Mouse (Mus musculus) layer of hippocampus, postnatal 36 days (tissue): ENCODE measurements around the gene Actr3b. TPM values are rescaled to one million over a fixed set of nuclear protein-coding genes. Genes with fewer than 3 reads are reported as not detected.
A peak's percentile ranks its signal among the peaks of the same experiment; 100 is the strongest.
"Not testable (repeated sequence)": the region's sequence is repeated elsewhere in the genome, so short reads cannot be mapped to it uniquely, and the experiment has no call there.

Experiments used
- DNase-seq, 2 experiments: peaks; one replicate each; pipeline ENCODE4 v3.0.0; 2022
- total RNA-seq, 2 experiments: library from RNA; stranded (reverse); gene quantifications; 2 replicates each; pipeline ENCODE4 v1.2.3; 2021

The Actr3b gene
- total RNA-seq: 100 to 1,000 TPM; 133 to 143 TPM

DNA sequence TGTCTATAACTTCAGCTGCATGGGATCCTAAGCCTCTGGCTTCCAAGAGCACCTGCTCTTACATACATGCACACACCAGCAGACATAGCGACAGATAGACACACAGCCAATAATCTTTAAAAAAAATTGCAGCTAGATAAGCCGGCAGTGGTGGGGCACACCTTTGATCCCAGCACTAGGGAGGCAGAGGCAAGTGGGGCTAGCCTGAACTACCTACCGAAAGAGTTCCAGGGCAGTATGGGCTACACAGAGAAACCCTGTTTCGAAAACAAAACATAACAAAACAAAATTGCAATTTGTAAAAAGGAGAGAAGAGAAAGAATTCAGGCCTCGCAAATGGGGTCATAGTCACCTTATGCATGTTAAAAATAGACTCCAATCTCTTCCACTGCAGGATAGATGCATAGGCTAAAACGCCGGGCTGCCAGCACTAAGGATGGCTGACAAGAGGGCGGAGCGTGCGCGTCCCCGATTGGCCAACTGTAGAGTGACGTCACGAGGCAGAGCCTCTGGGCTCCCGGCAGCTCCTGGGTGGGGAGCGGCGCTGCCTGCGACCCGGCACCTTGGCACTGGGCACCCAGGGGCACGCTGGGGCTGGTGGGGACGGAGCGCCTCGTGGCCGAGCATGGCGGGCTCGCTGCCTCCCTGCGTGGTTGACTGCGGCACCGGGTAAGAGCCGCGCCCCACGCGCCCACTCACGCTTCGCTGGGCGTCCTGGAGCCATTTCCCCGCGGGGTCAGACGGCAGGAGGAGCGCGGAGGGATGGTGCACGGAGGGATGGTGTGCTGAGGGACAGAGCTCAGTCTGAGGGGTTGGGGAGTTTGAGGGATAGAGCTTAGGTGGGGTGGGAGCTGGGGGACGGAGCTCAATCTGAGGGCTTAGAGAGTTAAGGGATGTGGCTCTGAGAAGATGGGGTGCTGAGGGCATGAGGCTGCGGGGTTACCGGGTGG is at the start of gene Actr3b:
TSS of gene Actr3b (plus strand) at position 538 of the 950 bp plus-strand sequence.
- DNase-seq: peak; percentile 88 to 90

GRCm38 (mm10) chr5:25713001-25713706 is 46.6 kb upstream of the Actr3b start:
- not testable (repeated sequence) for DNase-seq

GRCm38 (mm10) chr5:25719390-25719789 is 40.4 kb upstream of the Actr3b start:
- no peak for DNase-seq

DNA sequence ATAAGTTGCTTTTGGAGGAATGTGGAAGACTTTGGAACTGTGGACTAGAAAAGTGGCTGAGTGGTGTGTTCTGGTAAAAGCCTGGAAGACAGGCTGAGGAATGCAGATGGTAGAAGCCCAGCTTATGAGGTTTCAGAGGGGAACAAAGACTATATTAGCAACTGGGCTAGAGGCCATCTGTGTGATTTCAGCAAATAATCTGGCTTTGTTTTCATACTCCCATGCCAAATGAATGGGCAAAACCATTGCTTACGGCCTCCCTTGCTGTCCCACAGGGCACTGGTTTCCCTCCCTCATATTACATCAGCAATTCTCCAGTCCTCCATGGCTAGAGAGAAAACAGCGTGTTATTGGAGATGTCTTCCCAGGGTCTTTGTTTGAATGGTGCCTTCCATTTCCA is 36.8 kb upstream of the Actr3b start:
- DNase-seq: no peak

GRCm38 (mm10) chr5:25724134-25724675 is 35.6 kb upstream of the Actr3b start:
- no peak for DNase-seq

DNA sequence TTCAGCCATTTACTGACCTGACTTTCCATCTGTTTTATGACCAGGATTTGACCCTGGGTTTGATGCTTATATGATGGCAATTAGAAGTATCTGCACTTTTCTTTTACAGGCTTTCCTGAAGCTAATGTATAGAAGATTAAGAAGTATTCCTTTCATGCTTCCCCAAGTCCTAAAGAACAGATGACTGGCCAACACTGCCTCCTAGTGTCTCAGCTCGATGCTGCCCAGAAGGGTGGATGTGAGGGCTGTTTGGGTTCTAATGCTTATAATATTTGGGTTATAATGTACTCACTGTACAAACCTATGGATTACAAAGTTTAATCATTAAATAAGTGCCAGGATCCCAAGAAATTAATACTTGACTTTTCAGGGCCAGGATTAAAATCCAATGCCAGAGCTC is 25.5 kb upstream of the Actr3b start:
- peak in 1 of 2 experiments; percentile 51 for DNase-seq

DNA sequence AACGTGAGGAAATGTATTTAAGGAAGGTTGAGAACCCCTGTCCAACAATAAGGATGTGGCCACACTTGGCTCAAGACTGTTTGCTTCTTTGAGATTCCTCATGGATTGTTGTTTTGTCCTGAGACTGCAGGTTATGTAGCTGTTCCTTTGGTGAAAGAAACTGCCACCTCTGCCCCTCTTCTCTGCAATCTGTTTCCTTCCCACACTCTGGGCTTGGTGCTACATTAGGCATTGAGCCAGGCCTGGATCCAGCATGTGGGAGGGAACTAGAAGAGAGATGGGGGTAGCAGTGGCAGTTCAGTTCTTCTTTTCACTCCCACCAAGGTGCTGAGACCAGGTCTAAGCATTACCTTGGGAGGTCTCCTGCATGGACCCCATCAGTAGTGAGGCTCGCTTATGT is 23.9 kb upstream of the Actr3b start:
- DNase-seq: peak; percentile 60 to 66

- DNase-seq: no peak
These were observed 21.3 kb upstream of the Actr3b start for GRCm38 (mm10) chr5:25738448-25738847.

DNA sequence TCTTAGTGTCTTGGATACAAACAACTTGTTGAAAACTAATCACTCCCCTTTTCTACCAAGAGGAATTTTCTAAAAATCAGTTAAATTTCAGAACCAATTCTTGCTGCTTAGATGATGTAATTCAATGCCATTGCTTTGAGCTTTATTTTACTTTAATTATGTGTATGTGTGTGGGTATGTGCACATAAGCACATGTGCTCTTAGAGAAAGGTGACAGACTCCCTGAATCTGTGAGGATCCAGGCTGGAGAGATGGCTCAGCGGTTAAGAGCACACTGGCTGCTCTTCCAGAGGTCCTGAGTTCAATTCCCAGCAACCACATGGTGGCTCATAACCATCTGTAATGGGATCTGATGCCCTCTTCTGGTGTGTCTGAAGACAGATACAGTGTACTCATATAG is 20.9 kb upstream of the Actr3b start:
- not testable (repeated sequence) for DNase-seq

- DNase-seq: no peak
These were observed 11.9 kb upstream of the Actr3b start for GRCm38 (mm10) chr5:25747904-25748303.

DNA sequence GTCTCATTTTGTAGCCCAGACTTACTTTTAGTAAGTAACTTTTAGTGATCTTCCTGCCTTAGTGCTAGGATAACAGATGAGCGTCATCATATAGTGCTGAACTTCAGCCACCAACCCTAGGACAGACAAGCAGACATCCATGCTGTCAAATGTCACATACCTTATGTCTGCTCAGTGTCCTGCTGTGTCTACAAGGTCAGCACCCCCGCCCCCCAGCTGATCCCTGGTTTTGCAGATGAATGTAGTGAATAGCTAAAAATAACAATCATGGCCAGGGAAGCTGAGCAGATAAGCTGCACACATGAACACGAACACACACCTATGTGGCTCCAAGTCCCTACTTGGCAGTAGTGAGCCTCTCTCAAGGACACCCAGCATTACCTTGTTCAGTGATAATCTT is 11.2 kb upstream of the Actr3b start:
- DNase-seq: no peak

DNA sequence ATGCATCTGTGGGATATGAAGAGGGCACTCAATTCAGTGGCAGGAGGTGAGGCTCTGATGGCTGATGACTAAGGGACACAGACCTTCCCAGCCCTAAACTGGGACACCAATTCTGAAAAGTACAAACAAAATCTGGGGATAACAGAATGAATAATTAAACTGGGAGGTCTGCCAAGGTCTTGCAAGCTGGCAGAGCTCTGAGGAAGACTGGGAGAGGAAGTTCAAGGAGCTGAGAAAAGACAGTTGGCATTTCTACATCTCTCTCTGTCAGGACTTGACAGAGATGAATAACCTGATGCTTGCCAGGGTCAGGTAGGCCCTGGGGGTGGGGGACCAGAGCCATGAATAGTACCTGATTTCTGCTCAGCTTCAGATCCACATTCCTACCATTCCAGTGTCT is 8.2 kb upstream of the Actr3b start:
- DNase-seq: no peak

- DNase-seq: no peak
These were observed 6.9 kb upstream of the Actr3b start for GRCm38 (mm10) chr5:25752862-25753261.

DNA sequence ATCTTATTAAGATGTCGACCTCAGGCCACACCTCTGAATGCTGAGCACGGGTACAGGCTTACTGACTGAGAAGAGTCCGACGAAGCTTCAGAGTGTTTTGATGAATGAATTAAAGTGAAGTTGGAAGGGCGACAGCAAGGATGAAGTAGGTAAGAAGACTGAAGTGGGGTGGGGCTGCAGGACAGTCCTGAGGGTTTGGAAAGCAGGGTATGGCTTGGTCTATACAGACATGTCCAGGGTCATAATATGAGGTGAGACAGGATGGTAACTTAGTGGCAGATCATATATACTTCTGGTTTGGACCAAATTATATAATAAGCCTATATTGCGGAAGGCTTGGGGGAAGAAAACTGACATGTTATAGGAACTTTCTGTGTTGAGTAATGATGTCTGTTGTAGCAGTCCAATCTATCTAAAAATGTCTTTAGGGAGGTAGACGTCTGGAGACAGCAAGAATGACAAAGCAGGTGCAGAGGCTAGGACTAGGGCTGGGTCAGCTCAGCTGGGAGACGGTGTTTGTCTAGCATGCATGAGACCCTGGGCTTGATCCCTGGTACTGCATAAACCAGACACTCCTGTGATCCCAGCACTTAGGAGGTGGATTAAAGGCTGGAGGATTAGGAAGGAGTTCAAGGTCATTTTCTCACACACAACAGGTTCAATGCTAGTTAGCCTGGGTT is 6.1 kb upstream of the Actr3b start:
- no peak for DNase-seq

GRCm38 (mm10) chr5:25754236-25754766 is 5.5 kb upstream of the Actr3b start:
- DNase-seq: no peak

GRCm38 (mm10) chr5:25760410-25760832 is 624 bp downstream of the Actr3b start:
- DNase-seq: no peak

- no peak for DNase-seq
These were observed 1.1 kb downstream of the Actr3b start for GRCm38 (mm10) chr5:25760871-25761270.

GRCm38 (mm10) chr5:25761850-25762249 is 2.1 kb downstream of the Actr3b start:
- no peak for DNase-seq

DNA sequence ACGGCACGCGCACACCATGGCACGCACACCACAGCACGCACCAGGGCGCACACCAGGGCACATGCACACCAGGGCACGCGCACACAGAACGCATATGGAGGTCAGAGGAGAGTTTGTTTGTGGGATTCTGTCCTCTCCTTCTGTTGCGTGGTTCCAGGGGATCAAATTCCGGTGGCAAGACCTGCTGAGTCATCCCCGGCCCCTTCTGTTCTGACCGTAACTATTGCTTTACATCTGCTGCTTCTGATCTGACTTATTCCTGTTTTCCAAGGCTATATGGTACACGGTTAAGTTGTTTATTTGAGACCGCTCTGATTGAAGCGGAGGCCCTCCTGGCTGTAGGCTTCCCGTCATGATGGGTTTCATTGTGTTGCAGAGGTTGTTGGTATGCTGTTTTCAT is 9.2 kb downstream of the Actr3b start:
- DNase-seq: no peak

- DNase-seq: no peak
These were observed 9.6 kb downstream of the Actr3b start for GRCm38 (mm10) chr5:25769406-25769805.

- no peak for DNase-seq
These were observed 12.7 kb downstream of the Actr3b start for GRCm38 (mm10) chr5:25772456-25772855.
